Mouse (Mus musculus): Measurements from ENCODE around the gene Btrc.

- TF ChIP-seq MAX (IDR thresholded peaks at IDR 0.05) (no peak), USF1 (IDR thresholded peaks at IDR 0.05; ENCODE audit: low read depth) (no peak), CTCF (IDR thresholded peaks at IDR 0.05; ENCODE audit: control insufficient read depth, insufficient read depth, insufficient read length) (no peak), CEBPB (IDR thresholded peaks at IDR 0.05; ENCODE audit: low read depth) (no peak)
Measured at GRCm38 (mm10) chr19:45458702-45459101, 95.2 kb downstream of the Btrc start.

Data from C2C12 (cell line).